Mouse (Mus musculus) gastrocnemius, postnatal 10 days (tissue): ENCODE results near the gene Gm11758. TPM values are rescaled to one million over a fixed set of nuclear protein-coding genes. Genes with fewer than 3 reads are reported as not detected.
"Not testable (repeated sequence)": the region's sequence is repeated elsewhere in the genome, so short reads cannot be mapped to it uniquely, and the experiment has no call there.

Experiments used
- DNase-seq: peaks from one replicate; pipeline ENCODE4 v3.0.0; 2021; ENCODE audit warnings: mixed read lengths
- long read RNA-seq, 2 experiments: library from polyadenylated mRNA; stranded (forward); transcript quantifications; one replicate each; pipeline ENCODE4 v2.0.0; 2021
- total RNA-seq, 2 experiments: library from RNA; stranded (reverse); gene quantifications; 2 replicates each; pipeline ENCODE4 v1.2.3; 2021

Gm11758 gene
- not detected for total RNA-seq
- long read RNA-seq, experiment 1 = 0 reads
- long read RNA-seq, experiment 2 = 0 reads

- not testable (repeated sequence) for DNase-seq
These were observed at the start of gene Gm11758 for GRCm38 (mm10) chr4:73876166-73876565. TSS of gene Gm11758 (minus strand) at chr4:73876266.

GRCm38 (mm10) chr4:73920660-73921059 is 44.6 kb upstream of the Gm11758 start, which contains the start of gene Gm11756:
TSS of gene Gm11756 (minus strand) at chr4:73920760.
- not testable (repeated sequence) for DNase-seq

GRCm38 (mm10) chr4:73905853-73906252 is 29.8 kb upstream of the Gm11758 start, which contains the start of gene Gm13871:
TSS of gene Gm13871 (minus strand) at chr4:73905953.
- not testable (repeated sequence) for DNase-seq

- not testable (repeated sequence) for DNase-seq
These were observed 14.9 kb upstream of the Gm11758 start, which contains the start of gene Gm11757 for GRCm38 (mm10) chr4:73891012-73891411. TSS of gene Gm11757 (minus strand) at chr4:73891112.

GRCm38 (mm10) chr4:73826587-73826986 is 49.5 kb downstream of the Gm11758 start:
- DNase-seq = no peak

Other genes starting within 250 kb of the Gm11758 start
- gene Gm11236, start 238.1 kb downstream of the Gm11758 start, total RNA-seq = not detected
- gene Gm11239, start 207.9 kb downstream of the Gm11758 start, total RNA-seq = not detected
- not detected for gene Gm428, start 192.8 kb downstream of the Gm11758 start, total RNA-seq
- under 1 TPM in 1 of 2 experiments, not detected in 1; 0.07 TPM for gene Rasef, start 85.3 kb downstream of the Gm11758 start, total RNA-seq
- gene Gm11757, start 14.8 kb upstream of the Gm11758 start, total RNA-seq = not detected
- gene Gm13871, start 29.7 kb upstream of the Gm11758 start, total RNA-seq = not detected
- gene Gm11756, start 44.5 kb upstream of the Gm11758 start, total RNA-seq = not detected
- gene 2310002L09Rik, start 74.6 kb upstream of the Gm11758 start, total RNA-seq = 10 to 100 TPM; 22.8 to 25.3 TPM
- gene Frmd3, start 137.2 kb upstream of the Gm11758 start, total RNA-seq = 1 to 10 TPM; 2.4 to 2.9 TPM